Mouse (Mus musculus): ENCODE results near the gene Ctps. TPM values are rescaled to one million over a fixed set of nuclear protein-coding genes. Genes with fewer than 3 reads are reported as not detected.

Gene Ctps
- polyA plus RNA-seq, 1 experiment, result not detected

GRCm38 (mm10) chr4:120511203-120511602 lies 58.9 kb downstream of the Ctps start:
- 97% methylated on average over 4 of the region's 4 CpGs for WGBS
- Histone ChIP-seq H3K4me3 (ENCODE audit: insufficient read depth, low read depth, low read length) (no peak overlapping the region), H3K27ac (ENCODE audit: insufficient read depth, low read depth, low read length) (no peak overlapping the region), H3K4me1 (ENCODE audit: control insufficient read depth, insufficient read depth, low read length) (peaks cover 2% of the 10 kb centered on the region; the same call in 1 of the 2 replicates)
- TF ChIP-seq POLR2A (IDR thresholded peaks at IDR 0.05; ENCODE audit: insufficient read depth, low read depth, low read length) (no peak), CTCF (IDR thresholded peaks at IDR 0.05; ENCODE audit: insufficient read depth, low read depth, low read length) (no peak)

- 73% methylated on average over 1 of the region's 1 CpGs for WGBS
- H3K4me3 ChIP-seq (ENCODE audit: insufficient read depth, low read depth, low read length), result no peak overlapping the region
- TF ChIP-seq CTCF (IDR thresholded peaks at IDR 0.05; ENCODE audit: insufficient read depth, low read depth, low read length) (no peak), POLR2A (IDR thresholded peaks at IDR 0.05; ENCODE audit: insufficient read depth, low read depth, low read length) (no peak)
- H3K4me1 ChIP-seq (ENCODE audit: control insufficient read depth, insufficient read depth, low read length), result peaks cover 2% of the 10 kb centered on the region; the same call in 1 of the 2 replicates
- H3K27ac ChIP-seq (ENCODE audit: insufficient read depth, low read depth, low read length), result no peak overlapping the region
These were observed 63.1 kb downstream of the Ctps start for GRCm38 (mm10) chr4:120506955-120507354.

Other genes starting within 250 kb of the Ctps start
- not detected in 2 replicates for gene Scmh1, start 165.0 kb downstream of the Ctps start, polyA plus RNA-seq (2012; ENCODE audit: insufficient read depth, insufficient read length, low replicate concordance, missing spikeins)
- gene Slfnl1, start 38.0 kb downstream of the Ctps start, polyA plus RNA-seq (2012; ENCODE audit: insufficient read depth, insufficient read length, low replicate concordance, missing spikeins), result not detected in 2 replicates
- gene Gm8439, start 18.5 kb upstream of the Ctps start, polyA plus RNA-seq (2012; ENCODE audit: insufficient read depth, insufficient read length, low replicate concordance, missing spikeins), result not detected in 2 replicates
- not detected in 2 replicates for gene Cited4, start 96.3 kb upstream of the Ctps start, polyA plus RNA-seq (2012; ENCODE audit: insufficient read depth, insufficient read length, low replicate concordance, missing spikeins)
- gene Kcnq4, start 178.3 kb upstream of the Ctps start, polyA plus RNA-seq (2012; ENCODE audit: insufficient read depth, insufficient read length, low replicate concordance, missing spikeins), result not detected in 2 replicates

Data from olfactory bulb, adult 2 months (tissue).